Mouse (Mus musculus) heart, postnatal 0 days (tissue): ENCODE data around the gene Ccr8.

Source experiments
- CTCF ChIP-seq: IDR thresholded peaks from 2 replicates; pipeline ENCODE4 v1.5.1; 2016; ENCODE audit warnings: antibody characterized with exemption, control low read depth, low read depth
- EP300 ChIP-seq: IDR thresholded peaks from 2 replicates; pipeline ENCODE4 v1.6.1; 2016; ENCODE audit warnings: antibody characterized with exemption, low read depth

GRCm38 (mm10) chr9:120068047-120068446 is 23.9 kb upstream of the Ccr8 start:
- no peak for TF ChIP-seq CTCF
- TF ChIP-seq EP300, result no peak
